Mouse (Mus musculus): ENCODE results near the gene Lbhd2.

Gene Lbhd2

GRCm38 (mm10) chr12:111445161-111445889 lies 38.7 kb downstream of the Lbhd2 start:
- H3K27me3 ChIP-seq (ENCODE audit: control insufficient read depth, insufficient read depth, low read length, poor library complexity, severe bottlenecking) = no peaks in the 10 kb centered on the region
- DNase-seq (ENCODE audit: low read depth, low spot score) = no peak
- no peaks in the 10 kb centered on the region for H3K36me3 ChIP-seq (ENCODE audit: control insufficient read depth, insufficient read depth, low read length, poor library complexity, severe bottlenecking)

DNA sequence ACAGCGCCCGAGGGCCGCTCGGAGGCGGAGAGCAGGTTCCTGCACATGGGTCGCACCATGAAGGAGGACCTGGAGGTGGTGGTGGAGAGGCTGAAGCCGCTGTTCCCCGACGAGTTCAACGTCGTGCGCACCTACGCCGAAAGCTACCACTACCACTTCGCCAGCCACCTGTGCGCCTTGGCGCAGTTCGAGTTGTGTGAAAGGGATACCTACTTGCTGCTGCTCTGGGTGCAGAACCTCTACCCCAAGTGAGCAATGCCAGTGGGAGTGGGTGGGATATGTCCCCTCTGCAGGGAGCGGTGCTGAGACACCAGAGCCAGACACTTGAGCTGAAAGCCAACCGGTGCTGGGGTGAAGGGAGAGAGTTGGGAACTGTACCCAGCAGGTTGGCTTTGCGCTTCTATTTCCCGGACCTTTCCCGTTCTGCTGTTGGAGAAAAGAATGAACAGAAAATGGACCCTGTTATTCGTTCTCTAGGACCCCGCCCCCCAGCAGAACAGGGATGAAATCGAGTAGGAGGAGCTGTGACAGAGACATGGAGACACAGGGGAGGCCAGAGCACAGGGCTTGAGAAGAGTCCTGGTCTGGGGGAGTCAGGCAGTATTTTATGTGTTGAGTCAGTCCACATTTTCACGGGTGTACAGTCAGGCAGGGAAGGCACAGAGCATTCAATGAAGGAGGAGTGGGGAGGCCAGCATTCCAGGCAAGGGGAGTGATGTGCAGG lies 39.4 kb downstream of the Lbhd2 start:
- H3K27me3 ChIP-seq (ENCODE audit: control insufficient read depth, insufficient read depth, low read length, poor library complexity, severe bottlenecking) = no peaks in the 10 kb centered on the region
- DNase-seq (ENCODE audit: low read depth, low spot score) = no peak
- H3K36me3 ChIP-seq (ENCODE audit: control insufficient read depth, insufficient read depth, low read length, poor library complexity, severe bottlenecking) = no peaks in the 10 kb centered on the region

- no peak for DNase-seq (ENCODE audit: low read depth, low spot score)
- no peaks in the 10 kb centered on the region for H3K27me3 ChIP-seq (ENCODE audit: control insufficient read depth, insufficient read depth, low read length, poor library complexity, severe bottlenecking)
- H3K36me3 ChIP-seq (ENCODE audit: control insufficient read depth, insufficient read depth, low read length, poor library complexity, severe bottlenecking) = no peaks in the 10 kb centered on the region
Measured at GRCm38 (mm10) chr12:111446745-111447144, 40.1 kb downstream of the Lbhd2 start.

- H3K27me3 ChIP-seq (ENCODE audit: control insufficient read depth, insufficient read depth, low read length, poor library complexity, severe bottlenecking) = no peaks in the 10 kb centered on the region
- no peak for DNase-seq (ENCODE audit: low read depth, low spot score)
- no peaks in the 10 kb centered on the region for H3K36me3 ChIP-seq (ENCODE audit: control insufficient read depth, insufficient read depth, low read length, poor library complexity, severe bottlenecking)
Measured at GRCm38 (mm10) chr12:111447350-111447749, 40.7 kb downstream of the Lbhd2 start.

- Histone ChIP-seq H3K36me3 (ENCODE audit: control insufficient read depth, insufficient read depth, low read length, poor library complexity, severe bottlenecking) (no peaks in the 10 kb centered on the region), H3K27me3 (ENCODE audit: control insufficient read depth, insufficient read depth, low read length, poor library complexity, severe bottlenecking) (no peaks in the 10 kb centered on the region)
- no peak for DNase-seq (ENCODE audit: low read depth, low spot score)
Measured at GRCm38 (mm10) chr12:111447898-111448760, 41.5 kb downstream of the Lbhd2 start.

DNA sequence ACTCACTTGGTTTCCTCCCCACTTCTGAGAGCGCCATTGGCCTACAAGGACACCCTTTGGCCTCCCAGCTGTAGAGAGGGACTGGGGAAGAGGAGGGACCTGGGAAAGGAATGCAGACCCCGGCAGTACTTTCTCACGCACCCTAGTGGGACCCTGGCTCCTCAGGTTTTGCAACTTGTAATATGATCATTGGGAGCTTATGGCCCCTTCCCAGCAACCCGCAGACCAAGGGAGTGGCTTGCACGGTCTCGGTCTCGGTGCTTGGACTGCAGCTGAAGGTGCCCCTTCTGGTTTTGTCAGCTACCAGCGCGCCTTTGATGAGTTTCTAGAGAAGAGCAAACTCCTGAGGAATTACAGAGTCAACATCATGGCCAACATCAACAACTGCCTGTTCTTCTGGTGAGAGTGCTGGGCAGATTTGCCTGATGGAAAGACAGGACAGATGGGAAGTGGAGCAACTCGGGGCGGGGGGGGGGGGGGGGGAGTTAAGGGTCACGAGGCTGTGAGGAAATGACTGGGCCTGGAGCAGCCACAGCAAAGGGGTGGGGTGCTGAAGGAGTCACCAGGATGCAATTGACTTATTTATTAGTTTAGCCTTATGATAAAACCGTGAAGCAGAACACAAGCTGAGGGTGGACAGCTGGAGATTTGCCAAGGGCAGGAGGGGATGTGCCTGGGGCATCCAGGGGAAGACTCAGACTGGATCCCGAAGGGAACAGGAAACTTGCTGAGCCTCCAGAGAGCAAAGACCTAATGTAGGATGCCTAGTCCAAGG lies 42.5 kb downstream of the Lbhd2 start:
- H3K36me3 ChIP-seq (ENCODE audit: control insufficient read depth, insufficient read depth, low read length, poor library complexity, severe bottlenecking) = no peaks in the 10 kb centered on the region
- H3K27me3 ChIP-seq (ENCODE audit: control insufficient read depth, insufficient read depth, low read length, poor library complexity, severe bottlenecking) = no peaks in the 10 kb centered on the region
- no peak for DNase-seq (ENCODE audit: low read depth, low spot score)

DNA sequence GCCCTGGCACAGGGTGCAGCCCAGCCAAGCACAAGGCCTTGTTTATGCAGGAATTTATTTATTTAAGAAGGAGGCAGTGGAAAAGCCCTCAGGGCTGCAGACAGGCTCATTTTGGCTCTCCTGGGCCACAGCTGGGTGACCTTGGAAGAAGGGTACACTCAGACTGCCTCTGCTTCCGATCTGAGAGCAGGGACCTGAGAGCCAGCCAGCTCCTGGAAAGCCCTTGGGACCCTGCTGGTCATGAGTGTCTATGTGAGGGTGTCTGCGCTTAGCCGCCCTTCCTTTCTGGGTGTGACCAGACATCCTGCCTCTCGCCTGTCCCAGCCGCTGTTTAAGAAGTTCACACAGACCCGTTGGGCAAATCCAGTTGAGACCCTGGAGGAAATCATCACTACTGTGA lies 43.8 kb downstream of the Lbhd2 start:
- Histone ChIP-seq H3K36me3 (ENCODE audit: control insufficient read depth, insufficient read depth, low read length, poor library complexity, severe bottlenecking) (no peaks in the 10 kb centered on the region), H3K27me3 (ENCODE audit: control insufficient read depth, insufficient read depth, low read length, poor library complexity, severe bottlenecking) (no peaks in the 10 kb centered on the region)
- DNase-seq (ENCODE audit: low read depth, low spot score) = no peak

GRCm38 (mm10) chr12:111451561-111451960 lies 45.0 kb downstream of the Lbhd2 start:
- no peak for DNase-seq (ENCODE audit: low read depth, low spot score)
- Histone ChIP-seq H3K36me3 (ENCODE audit: control insufficient read depth, insufficient read depth, low read length, poor library complexity, severe bottlenecking) (no peaks in the 10 kb centered on the region), H3K27me3 (ENCODE audit: control insufficient read depth, insufficient read depth, low read length, poor library complexity, severe bottlenecking) (no peaks in the 10 kb centered on the region)

DNA sequence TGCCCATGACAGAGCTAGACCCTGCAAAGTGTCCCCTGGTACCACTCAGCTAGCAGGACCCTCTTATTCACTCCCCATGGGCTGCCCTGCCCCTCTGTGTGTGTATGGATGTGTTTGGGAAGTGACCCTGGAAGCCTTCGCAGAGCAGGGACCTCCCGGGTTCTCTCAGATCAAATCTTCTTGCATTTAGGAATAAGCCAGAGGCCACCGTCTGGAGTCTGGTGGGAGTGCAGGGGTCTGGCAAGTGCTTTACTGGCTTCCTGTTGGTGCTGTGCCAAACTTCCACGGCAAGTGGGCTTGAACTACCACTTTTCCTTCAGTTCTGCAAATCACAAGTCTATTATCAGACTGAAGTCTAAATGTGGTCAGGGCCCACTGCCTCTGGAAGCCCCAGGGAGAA lies 47.4 kb downstream of the Lbhd2 start:
- Histone ChIP-seq H3K27me3 (ENCODE audit: control insufficient read depth, insufficient read depth, low read length, poor library complexity, severe bottlenecking) (no peaks in the 10 kb centered on the region), H3K36me3 (ENCODE audit: control insufficient read depth, insufficient read depth, low read length, poor library complexity, severe bottlenecking) (no peaks in the 10 kb centered on the region)
- DNase-seq (ENCODE audit: low read depth, low spot score) = no peak

GRCm38 (mm10) chr12:111454543-111455280 lies 48.1 kb downstream of the Lbhd2 start:
- Histone ChIP-seq H3K36me3 (ENCODE audit: control insufficient read depth, insufficient read depth, low read length, poor library complexity, severe bottlenecking) (no peaks in the 10 kb centered on the region), H3K27me3 (ENCODE audit: control insufficient read depth, insufficient read depth, low read length, poor library complexity, severe bottlenecking) (no peaks in the 10 kb centered on the region)
- no peak for DNase-seq (ENCODE audit: low read depth, low spot score)

DNA sequence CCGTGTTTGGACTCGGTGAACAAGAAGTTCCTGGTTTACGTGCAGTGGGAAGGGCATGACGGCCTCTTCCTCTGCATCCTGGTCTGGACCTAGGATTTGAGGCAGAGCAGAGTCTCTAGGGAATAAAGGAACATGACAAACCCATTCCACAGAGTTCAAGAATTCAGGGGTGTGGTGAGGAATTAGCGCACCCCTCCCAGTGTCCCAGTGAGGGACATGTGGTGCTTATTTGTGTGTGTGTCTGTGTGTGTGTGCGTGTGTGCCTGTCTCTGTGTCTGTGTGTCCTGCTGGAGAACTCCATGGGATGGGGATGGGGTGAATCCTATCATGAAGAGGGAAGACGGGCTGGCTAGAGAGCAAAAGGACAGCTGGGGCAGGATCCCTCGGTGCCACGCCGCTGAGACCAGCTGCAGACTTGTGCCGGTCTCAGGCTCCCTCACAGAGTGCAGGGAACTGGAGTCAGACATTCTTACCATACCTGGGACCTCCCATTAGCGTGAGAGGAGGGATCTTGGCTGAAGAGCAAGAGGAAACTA lies 48.8 kb downstream of the Lbhd2 start:
- no peak for DNase-seq (ENCODE audit: low read depth, low spot score)
- Histone ChIP-seq H3K36me3 (ENCODE audit: control insufficient read depth, insufficient read depth, low read length, poor library complexity, severe bottlenecking) (no peaks in the 10 kb centered on the region), H3K27me3 (ENCODE audit: control insufficient read depth, insufficient read depth, low read length, poor library complexity, severe bottlenecking) (no peaks in the 10 kb centered on the region)

DNA sequence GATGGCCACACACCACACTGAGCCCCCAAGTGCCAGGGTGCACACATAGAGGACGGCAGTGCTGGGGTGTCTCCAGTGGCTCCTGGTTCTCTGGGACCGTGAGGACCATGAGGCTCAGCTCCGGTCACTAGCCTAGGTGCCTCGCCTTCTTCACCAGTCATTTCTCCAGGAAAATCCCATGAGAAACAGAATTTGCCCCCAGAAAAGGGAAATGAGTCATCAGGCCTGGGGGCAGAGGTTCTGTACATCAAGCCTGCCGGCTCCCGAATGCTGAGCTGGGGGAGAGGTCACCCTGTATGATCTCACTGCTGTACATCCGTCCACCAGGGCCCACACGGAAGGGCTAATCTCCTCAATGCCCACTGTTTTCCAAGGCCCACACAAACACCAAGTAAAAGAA lies 49.3 kb downstream of the Lbhd2 start:
- Histone ChIP-seq H3K36me3 (ENCODE audit: control insufficient read depth, insufficient read depth, low read length, poor library complexity, severe bottlenecking) (no peaks in the 10 kb centered on the region), H3K27me3 (ENCODE audit: control insufficient read depth, insufficient read depth, low read length, poor library complexity, severe bottlenecking) (no peaks in the 10 kb centered on the region)
- DNase-seq (ENCODE audit: low read depth, low spot score) = no peak

DNA sequence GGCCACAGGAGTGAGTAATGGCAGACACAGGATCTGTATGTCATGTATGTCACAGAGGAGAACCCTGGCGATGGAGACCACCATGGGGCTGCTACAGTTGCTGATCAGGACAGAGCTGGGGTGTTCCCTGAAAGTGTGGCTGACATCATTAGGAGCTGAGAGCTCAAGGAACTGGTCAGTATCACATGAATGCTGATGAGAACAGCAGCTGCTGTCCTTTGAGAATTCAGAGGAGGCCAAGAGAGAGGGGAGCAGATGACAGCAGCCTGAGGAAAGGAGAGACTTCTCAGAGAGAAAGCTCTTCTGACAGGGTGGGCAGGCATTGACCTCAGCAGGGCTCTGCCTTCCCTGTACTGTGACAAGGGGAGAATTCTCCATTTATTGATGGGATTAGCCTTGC lies 51.1 kb downstream of the Lbhd2 start:
- Histone ChIP-seq H3K36me3 (ENCODE audit: control insufficient read depth, insufficient read depth, low read length, poor library complexity, severe bottlenecking) (no peaks in the 10 kb centered on the region), H3K27me3 (ENCODE audit: control insufficient read depth, insufficient read depth, low read length, poor library complexity, severe bottlenecking) (no peaks in the 10 kb centered on the region)
- DNase-seq (ENCODE audit: low read depth, low spot score) = no peak

All from splenic B cell, adult 2 months (primary cell).